Mouse (Mus musculus): Measurements from ENCODE around the gene Igsf21. TPM values are rescaled to one million over a fixed set of nuclear protein-coding genes. Genes with fewer than 3 reads are reported as not detected.

The Igsf21 gene
- polyA plus RNA-seq, 1 experiment from 2014 or later = 0.07 TPM

DNA sequence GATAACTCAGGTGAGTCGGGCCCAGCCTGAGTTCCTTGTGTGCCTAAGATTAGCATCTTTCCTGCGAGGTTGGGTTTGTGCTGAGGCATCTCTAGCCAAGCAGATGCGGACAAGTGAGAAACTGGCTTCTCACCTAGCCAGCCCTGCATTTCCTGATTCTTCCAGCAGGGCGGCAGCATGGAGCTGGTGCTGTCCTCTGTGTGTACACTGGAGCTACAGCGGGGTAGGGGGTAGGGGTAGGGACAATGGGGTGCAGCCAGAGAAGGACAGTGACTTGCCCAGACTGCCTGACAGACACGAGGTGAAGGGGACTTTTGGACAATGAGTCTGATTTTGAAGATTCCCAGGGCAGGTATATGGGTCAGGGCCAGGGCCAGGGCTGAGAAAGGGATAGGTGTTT lies 131.5 kb downstream of the Igsf21 start:
- WGBS = 93% methylated on average over 6 of the region's 6 CpGs
- ATAC-seq (ENCODE audit: insufficient number of reproducible peaks, low FRiP score, low TSS enrichment, low read depth) (no peak), DNase-seq (ENCODE audit: low spot score) (no peak)
- Histone ChIP-seq H3K4me3 (ENCODE audit: low read depth, low read length) (no peak overlapping the region), H3K27ac (replicated peaks; ENCODE audit: low read depth, low read length) (no peak overlapping the region), H3K9me3 (ENCODE audit: control insufficient read depth, low read length) (no peaks in the 10 kb centered on the region), H3K4me1 (ENCODE audit: control insufficient read depth, insufficient read depth, low read length) (no peaks in the 10 kb centered on the region), H3K36me3 (ENCODE audit: control insufficient read depth, insufficient read depth, low read length) (no peaks in the 10 kb centered on the region), H3K4me2 (ENCODE audit: low read depth, severe bottlenecking) (no peak overlapping the region), H3K27me3 (ENCODE audit: control insufficient read depth, insufficient read depth, low read length) (peaks cover 6% of the 10 kb centered on the region), H3K9ac (ENCODE audit: low read length) (no peak overlapping the region)

DNA sequence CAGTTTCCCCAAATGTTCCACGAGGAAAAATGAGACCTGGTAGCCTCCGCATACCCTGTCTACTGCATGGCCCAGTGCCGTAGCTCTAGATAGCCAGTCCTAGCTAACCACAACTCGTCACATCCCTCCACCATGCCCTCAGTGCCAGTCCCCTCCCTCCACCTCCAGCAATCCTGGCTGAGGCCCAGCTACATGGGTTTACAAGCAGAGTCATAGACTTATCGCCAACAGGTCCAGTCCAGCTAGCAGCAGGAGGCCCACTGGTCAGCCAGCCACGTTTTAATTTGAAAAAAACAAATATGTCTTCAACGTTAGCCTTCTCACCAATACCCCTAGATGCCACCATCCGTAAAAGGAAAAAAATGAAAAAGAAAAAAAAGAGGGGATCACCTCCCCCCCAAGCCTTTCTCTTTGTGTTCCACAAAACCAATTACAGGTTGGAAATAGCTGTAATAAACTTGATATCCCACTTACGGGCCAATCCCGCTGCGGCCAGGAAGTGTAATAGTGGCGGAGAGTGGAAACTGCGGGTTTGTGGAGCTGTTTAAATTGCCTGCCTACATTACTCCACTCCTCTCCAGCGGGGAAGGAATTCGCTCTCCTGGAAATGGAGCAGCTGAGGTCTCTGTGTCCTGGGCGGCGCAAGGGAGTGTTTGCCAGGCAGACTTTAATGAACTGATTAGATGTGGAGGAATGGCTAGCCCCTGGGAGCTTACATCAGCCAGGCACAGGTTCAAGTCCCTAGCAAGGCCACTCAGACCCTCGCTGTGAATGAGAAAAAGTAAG lies 132.7 kb downstream of the Igsf21 start:
- WGBS = 66% methylated on average over 18 of the region's 18 CpGs
- Histone ChIP-seq H3K27ac (replicated peaks; ENCODE audit: low read depth, low read length) (no peak overlapping the region), H3K4me1 (ENCODE audit: control insufficient read depth, insufficient read depth, low read length) (peaks cover 5% of the 10 kb centered on the region; the same call in 1 of the 2 replicates), H3K9me3 (ENCODE audit: control insufficient read depth, low read length) (no peaks in the 10 kb centered on the region), H3K36me3 (ENCODE audit: control insufficient read depth, insufficient read depth, low read length) (no peaks in the 10 kb centered on the region), H3K9ac (ENCODE audit: low read length) (no peak overlapping the region), H3K4me2 (ENCODE audit: low read depth, severe bottlenecking) (no peak overlapping the region), H3K4me3 (ENCODE audit: low read depth, low read length) (no peak overlapping the region), H3K27me3 (ENCODE audit: control insufficient read depth, insufficient read depth, low read length) (peaks cover 16% of the 10 kb centered on the region)
- DNase-seq (ENCODE audit: low spot score) = no peak
- no peak for ATAC-seq (ENCODE audit: insufficient number of reproducible peaks, low FRiP score, low TSS enrichment, low read depth)

DNA sequence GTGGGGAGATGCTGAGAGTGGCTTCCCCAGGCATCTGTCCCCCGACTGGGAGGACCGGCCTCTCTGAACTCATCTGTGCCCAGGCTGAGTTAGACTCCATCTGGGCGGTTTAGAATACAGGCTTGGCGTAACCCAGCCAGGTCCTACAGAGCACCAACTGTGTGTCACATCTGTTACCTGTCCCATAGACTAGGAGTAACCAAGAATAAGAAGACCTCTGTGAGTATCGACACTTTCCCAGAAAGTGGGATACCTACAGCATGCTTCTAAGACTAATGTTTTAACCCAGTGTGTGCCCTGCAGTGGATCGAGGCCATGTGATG lies 137.0 kb downstream of the Igsf21 start:
- WGBS = 50% methylated on average over 6 of the region's 6 CpGs
- Histone ChIP-seq H3K4me1 (ENCODE audit: control insufficient read depth, insufficient read depth, low read length) (peaks cover 9% of the 10 kb centered on the region; the same call in 1 of the 2 replicates), H3K9me3 (ENCODE audit: control insufficient read depth, low read length) (no peaks in the 10 kb centered on the region), H3K27ac (replicated peaks; ENCODE audit: low read depth, low read length) (no peak overlapping the region), H3K27me3 (ENCODE audit: control insufficient read depth, insufficient read depth, low read length) (peaks cover 32% of the 10 kb centered on the region), H3K4me3 (ENCODE audit: low read depth, low read length) (no peak overlapping the region), H3K9ac (ENCODE audit: low read length) (no peak overlapping the region; the same call in 1 of the 2 replicates), H3K4me2 (ENCODE audit: low read depth, severe bottlenecking) (no peak overlapping the region), H3K36me3 (ENCODE audit: control insufficient read depth, insufficient read depth, low read length) (no peaks in the 10 kb centered on the region)
- DNase-seq (ENCODE audit: low spot score) (no peak), ATAC-seq (ENCODE audit: insufficient number of reproducible peaks, low FRiP score, low TSS enrichment, low read depth) (no peak)

DNA sequence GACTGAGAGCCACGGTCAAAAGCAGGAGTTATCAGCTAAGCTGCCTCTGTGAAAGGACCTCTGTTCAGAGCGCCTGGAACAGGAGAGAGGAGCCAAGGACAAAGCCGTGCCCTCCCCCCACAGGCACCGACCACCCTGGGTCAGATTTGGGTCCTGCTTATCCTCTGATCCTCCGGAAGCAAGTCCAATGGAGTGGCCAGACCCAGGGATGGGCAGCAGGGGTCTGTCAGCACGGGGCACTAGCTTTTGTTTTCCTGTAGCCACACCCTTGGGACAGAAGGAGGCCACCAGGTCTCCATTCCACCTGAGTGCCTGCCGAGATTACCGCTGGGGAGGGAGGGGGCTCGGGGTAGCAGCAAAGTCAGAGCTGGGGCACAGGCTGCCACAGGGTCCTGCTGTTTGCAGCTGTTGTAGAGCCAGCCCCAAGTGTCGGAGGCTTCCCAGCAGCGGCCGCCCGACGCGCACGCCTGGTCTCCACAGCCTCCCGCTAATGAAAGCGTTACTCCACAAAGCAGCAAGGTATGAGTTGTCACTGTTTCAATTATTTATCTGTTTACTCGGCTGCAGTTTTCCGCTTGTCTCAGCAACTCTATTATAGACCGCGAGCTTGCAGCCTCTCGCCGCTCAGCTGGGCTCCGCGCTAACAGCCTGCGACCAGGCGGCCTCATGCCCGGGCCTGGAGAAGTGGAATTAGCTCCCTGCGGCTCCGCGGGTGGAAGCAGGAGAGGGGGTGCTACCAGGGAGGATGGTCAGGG lies 137.5 kb downstream of the Igsf21 start:
- peaks cover 37% of the 10 kb centered on the region for H3K27me3 ChIP-seq (ENCODE audit: control insufficient read depth, insufficient read depth, low read length)
- H3K4me1 ChIP-seq (ENCODE audit: control insufficient read depth, insufficient read depth, low read length) = peaks cover 9% of the 10 kb centered on the region; the same call in 1 of the 2 replicates
- H3K9me3 ChIP-seq (ENCODE audit: control insufficient read depth, low read length) = no peaks in the 10 kb centered on the region
- H3K36me3 ChIP-seq (ENCODE audit: control insufficient read depth, insufficient read depth, low read length) = no peaks in the 10 kb centered on the region
- ATAC-seq (ENCODE audit: insufficient number of reproducible peaks, low FRiP score, low TSS enrichment, low read depth) (no peak), DNase-seq (ENCODE audit: low spot score) (peak; percentile 40)
- WGBS = 1% methylated on average over 32 of the region's 32 CpGs
- peak overlapping the region; percentile 28; the same call in 1 of the 2 replicates for H3K4me2 ChIP-seq (ENCODE audit: low read depth, severe bottlenecking)
- 0 out of 2 replicates have a peak overlapping the region, but pooled peaks have one; percentile 14 for H3K4me3 ChIP-seq (ENCODE audit: low read depth, low read length)
- no peak overlapping the region; the same call in 1 of the 2 replicates for H3K9ac ChIP-seq (ENCODE audit: low read length)
- no peak overlapping the region for H3K27ac ChIP-seq (replicated peaks; ENCODE audit: low read depth, low read length)

DNA sequence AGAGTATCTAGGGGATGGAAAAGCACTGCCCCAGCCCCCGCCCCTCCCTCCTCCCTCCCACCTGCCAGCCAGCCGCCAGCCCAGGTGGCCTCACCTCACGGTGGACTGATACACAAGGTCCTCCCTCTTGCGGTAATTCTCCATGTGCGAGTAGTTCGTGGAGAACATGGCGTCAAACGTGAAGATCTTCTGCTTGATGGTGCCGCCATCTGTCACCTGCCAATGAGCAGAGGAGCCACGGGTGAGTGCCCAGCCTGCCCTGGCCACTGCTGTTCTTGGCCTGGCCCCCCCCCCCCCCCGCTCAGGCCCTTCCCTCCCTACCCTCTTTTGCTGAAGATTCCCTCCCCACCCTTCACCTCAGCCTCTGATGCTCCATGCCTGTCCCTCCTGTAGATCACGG lies 139.4 kb downstream of the Igsf21 start:
- 80% methylated on average over 11 of the region's 12 CpGs for WGBS
- H3K27ac ChIP-seq (replicated peaks; ENCODE audit: low read depth, low read length) = no peak overlapping the region
- H3K9ac ChIP-seq (ENCODE audit: low read length) = no peak overlapping the region
- no peaks in the 10 kb centered on the region for H3K36me3 ChIP-seq (ENCODE audit: control insufficient read depth, insufficient read depth, low read length)
- no peak overlapping the region for H3K4me3 ChIP-seq (ENCODE audit: low read depth, low read length)
- ATAC-seq (ENCODE audit: insufficient number of reproducible peaks, low FRiP score, low TSS enrichment, low read depth) (no peak), DNase-seq (ENCODE audit: low spot score) (no peak)
- peaks cover 43% of the 10 kb centered on the region for H3K27me3 ChIP-seq (ENCODE audit: control insufficient read depth, insufficient read depth, low read length)
- peaks cover 9% of the 10 kb centered on the region; the same call in 1 of the 2 replicates for H3K4me1 ChIP-seq (ENCODE audit: control insufficient read depth, insufficient read depth, low read length)
- H3K4me2 ChIP-seq (ENCODE audit: low read depth, severe bottlenecking) = no peak overlapping the region
- no peaks in the 10 kb centered on the region for H3K9me3 ChIP-seq (ENCODE audit: control insufficient read depth, low read length)

DNA sequence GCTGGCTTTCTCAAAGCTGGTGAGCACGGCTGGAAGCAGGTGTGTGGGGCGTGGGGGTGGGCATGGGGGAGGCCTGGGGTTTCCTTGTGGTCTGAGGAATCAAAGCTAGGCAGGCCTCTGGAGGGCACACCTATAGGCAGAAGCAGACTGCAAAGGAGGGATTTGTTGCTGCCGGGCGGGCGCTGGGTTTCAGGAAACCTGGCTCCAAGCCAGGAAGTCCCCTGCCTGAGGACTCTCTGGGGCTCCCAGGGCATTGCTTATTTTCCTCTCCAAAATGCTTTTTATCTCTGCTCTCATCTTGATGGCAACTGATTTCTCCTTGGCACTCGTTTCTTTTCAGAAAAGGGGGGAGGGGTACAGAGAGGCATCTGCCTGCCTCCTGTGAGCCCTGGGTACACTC lies 141.8 kb downstream of the Igsf21 start:
- 16% methylated on average over 6 of the region's 6 CpGs for WGBS
- Histone ChIP-seq H3K4me3 (ENCODE audit: low read depth, low read length) (no peak overlapping the region), H3K27ac (replicated peaks; ENCODE audit: low read depth, low read length) (no peak overlapping the region), H3K9ac (ENCODE audit: low read length) (no peak overlapping the region), H3K4me1 (ENCODE audit: control insufficient read depth, insufficient read depth, low read length) (peaks cover 9% of the 10 kb centered on the region; the same call in 1 of the 2 replicates), H3K9me3 (ENCODE audit: control insufficient read depth, low read length) (no peaks in the 10 kb centered on the region), H3K4me2 (ENCODE audit: low read depth, severe bottlenecking) (no peak overlapping the region), H3K27me3 (ENCODE audit: control insufficient read depth, insufficient read depth, low read length) (peaks cover 35% of the 10 kb centered on the region), H3K36me3 (ENCODE audit: control insufficient read depth, insufficient read depth, low read length) (no peaks in the 10 kb centered on the region)
- DNase-seq (ENCODE audit: low spot score) = no peak
- no peak for ATAC-seq (ENCODE audit: insufficient number of reproducible peaks, low FRiP score, low TSS enrichment, low read depth)

DNA sequence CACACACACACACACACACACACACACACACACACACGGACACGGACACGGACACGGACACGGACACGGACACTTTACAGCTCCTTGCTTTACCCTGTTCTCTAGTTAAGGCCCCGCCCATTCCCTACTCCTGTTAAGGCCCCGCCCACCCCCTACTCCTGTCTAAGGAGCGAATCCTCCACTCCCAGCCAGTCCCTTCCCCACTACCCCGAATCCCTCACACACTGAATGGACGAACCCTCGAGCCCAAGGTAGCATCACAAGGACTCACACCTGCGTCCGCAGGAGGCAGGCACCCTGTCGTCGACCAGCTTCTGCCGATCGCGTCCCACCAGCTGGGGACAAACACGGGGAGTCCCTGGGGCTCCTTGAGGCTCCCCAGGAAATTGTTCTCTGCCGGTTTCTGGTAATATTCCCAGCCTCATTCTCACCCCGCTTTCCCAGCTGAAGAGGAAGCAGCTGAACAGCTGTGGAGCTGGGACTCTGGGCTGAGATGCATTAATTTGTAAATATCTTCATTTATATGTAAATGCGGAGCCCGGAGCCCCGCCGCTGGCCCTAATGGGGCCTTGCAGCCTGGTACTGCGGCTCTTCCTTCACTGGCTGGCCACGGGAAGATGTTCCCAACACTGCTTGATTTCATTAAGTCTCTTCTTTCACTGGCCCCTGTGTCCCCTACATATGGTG lies 143.1 kb downstream of the Igsf21 start:
- Histone ChIP-seq H3K36me3 (ENCODE audit: control insufficient read depth, insufficient read depth, low read length) (no peaks in the 10 kb centered on the region), H3K9ac (ENCODE audit: low read length) (no peak overlapping the region), H3K4me2 (ENCODE audit: low read depth, severe bottlenecking) (no peak overlapping the region), H3K27ac (replicated peaks; ENCODE audit: low read depth, low read length) (no peak overlapping the region), H3K9me3 (ENCODE audit: control insufficient read depth, low read length) (no peaks in the 10 kb centered on the region), H3K27me3 (ENCODE audit: control insufficient read depth, insufficient read depth, low read length) (peaks cover 23% of the 10 kb centered on the region), H3K4me1 (ENCODE audit: control insufficient read depth, insufficient read depth, low read length) (peaks cover under 1% of the 10 kb centered on the region; the same call in 1 of the 2 replicates), H3K4me3 (ENCODE audit: low read depth, low read length) (no peak overlapping the region)
- ATAC-seq (ENCODE audit: insufficient number of reproducible peaks, low FRiP score, low TSS enrichment, low read depth) (no peak), DNase-seq (ENCODE audit: low spot score) (peak; percentile 25)
- WGBS = 1% methylated on average over 28 of the region's 28 CpGs

DNA sequence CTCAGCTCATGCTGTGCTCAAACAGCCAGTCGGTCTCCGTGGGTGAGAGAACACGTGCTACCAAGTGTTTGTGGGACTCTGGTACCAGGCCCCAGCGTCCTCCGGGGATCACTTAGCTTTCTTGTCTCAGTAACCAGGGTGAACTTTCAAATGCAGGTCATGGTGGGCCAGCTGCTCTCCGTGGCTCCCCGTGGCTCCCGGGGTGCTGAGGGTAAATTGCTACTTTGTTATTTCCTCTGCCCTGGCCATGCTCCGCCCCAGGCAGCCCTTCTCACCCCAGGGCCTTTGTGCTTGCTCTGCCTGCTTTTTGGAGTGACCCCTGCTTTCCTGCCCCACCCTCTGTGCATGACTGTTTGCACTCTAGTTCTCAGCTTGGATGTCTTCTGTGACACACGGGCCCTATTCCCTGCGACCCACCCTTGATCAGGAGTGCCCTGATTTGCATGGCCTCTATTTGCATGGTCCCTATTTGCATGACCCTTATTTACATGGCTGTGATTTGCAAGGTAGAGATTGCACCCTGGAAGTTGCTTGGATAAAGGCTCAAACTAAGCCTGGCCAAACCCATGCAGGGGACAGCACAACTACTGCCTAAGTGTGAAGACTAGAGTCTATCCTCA lies 143.9 kb downstream of the Igsf21 start:
- ATAC-seq (ENCODE audit: insufficient number of reproducible peaks, low FRiP score, low TSS enrichment, low read depth) = no peak
- no peaks in the 10 kb centered on the region for H3K4me1 ChIP-seq (ENCODE audit: control insufficient read depth, insufficient read depth, low read length)
- no peaks in the 10 kb centered on the region for H3K9me3 ChIP-seq (ENCODE audit: control insufficient read depth, low read length)
- no peak overlapping the region for H3K4me2 ChIP-seq (ENCODE audit: low read depth, severe bottlenecking)
- WGBS = 13% methylated on average over 11 of the region's 11 CpGs
- H3K4me3 ChIP-seq (ENCODE audit: low read depth, low read length) = no peak overlapping the region
- H3K36me3 ChIP-seq (ENCODE audit: control insufficient read depth, insufficient read depth, low read length) = no peaks in the 10 kb centered on the region
- H3K27ac ChIP-seq (replicated peaks; ENCODE audit: low read depth, low read length) = no peak overlapping the region
- DNase-seq (ENCODE audit: low spot score) = no peak
- H3K27me3 ChIP-seq (ENCODE audit: control insufficient read depth, insufficient read depth, low read length) = peaks cover 19% of the 10 kb centered on the region
- H3K9ac ChIP-seq (ENCODE audit: low read length) = no peak overlapping the region

All from limb, embryonic 11.5 days (tissue).